Mouse (Mus musculus): ENCODE data around the gene Pmm1.
"Not testable (repeated sequence)": the region's sequence is repeated elsewhere in the genome, so short reads cannot be mapped to it uniquely, and the experiment has no call there.

Pmm1 gene

GRCm38 (mm10) chr15:81960171-81961077 is at the start of gene Pmm1:
Gene Pmm1, minus strand, starts transcription at chr15:81960930.
- peak; percentile 96 to 99 for DNase-seq (ENCODE audit: low spot score in 2 of 2)

- no peak for DNase-seq (ENCODE audit: low spot score in 2 of 2)
Measured at GRCm38 (mm10) chr15:82004257-82004656, 43.5 kb upstream of the Pmm1 start.

GRCm38 (mm10) chr15:81993992-81994391 is 33.3 kb upstream of the Pmm1 start:
- no peak for DNase-seq (ENCODE audit: low spot score in 2 of 2)

- DNase-seq (ENCODE audit: low spot score in 2 of 2): no peak
Measured at GRCm38 (mm10) chr15:81990549-81990948, 29.8 kb upstream of the Pmm1 start.

GRCm38 (mm10) chr15:81989371-81990062 is 28.8 kb upstream of the Pmm1 start:
- peak; percentile 72 to 89 for DNase-seq (ENCODE audit: low spot score in 2 of 2)

- DNase-seq (ENCODE audit: low spot score in 2 of 2): no peak
Measured at GRCm38 (mm10) chr15:81987646-81988045, 26.9 kb upstream of the Pmm1 start, which contains the start of gene Xrcc6. Gene Xrcc6, plus strand, starts transcription at chr15:81987835.

- no peak for DNase-seq (ENCODE audit: low spot score in 2 of 2)
Measured at GRCm38 (mm10) chr15:81985267-81986161, 24.8 kb upstream of the Pmm1 start.

- no peak for DNase-seq (ENCODE audit: low spot score in 2 of 2)
Measured at GRCm38 (mm10) chr15:81982173-81982572, 21.4 kb upstream of the Pmm1 start.

- DNase-seq (ENCODE audit: low spot score in 2 of 2): no peak
Measured at GRCm38 (mm10) chr15:81980321-81980720, 19.6 kb upstream of the Pmm1 start, which contains the start of gene 1700029P11Rik. Gene 1700029P11Rik, plus strand, starts transcription at chr15:81980540.

GRCm38 (mm10) chr15:81975156-81975555 is 14.4 kb upstream of the Pmm1 start:
- DNase-seq (ENCODE audit: low spot score in 2 of 2): not testable (repeated sequence)

- DNase-seq (ENCODE audit: low spot score in 2 of 2): not testable (repeated sequence)
Measured at GRCm38 (mm10) chr15:81970498-81970897, 9.8 kb upstream of the Pmm1 start.

- DNase-seq (ENCODE audit: low spot score in 2 of 2): not testable (repeated sequence)
Measured at GRCm38 (mm10) chr15:81969635-81970034, 8.9 kb upstream of the Pmm1 start.

GRCm38 (mm10) chr15:81969173-81969572 is 8.4 kb upstream of the Pmm1 start:
- DNase-seq (ENCODE audit: low spot score in 2 of 2): no peak

- no peak for DNase-seq (ENCODE audit: low spot score in 2 of 2)
Measured at GRCm38 (mm10) chr15:81968447-81968846, 7.7 kb upstream of the Pmm1 start.

- DNase-seq (ENCODE audit: low spot score in 2 of 2): no peak
Measured at GRCm38 (mm10) chr15:81967821-81968220, 7.1 kb upstream of the Pmm1 start.

- no peak for DNase-seq (ENCODE audit: low spot score in 2 of 2)
Measured at GRCm38 (mm10) chr15:81966062-81966829, 5.5 kb upstream of the Pmm1 start.

- DNase-seq (ENCODE audit: low spot score in 2 of 2): no peak
Measured at GRCm38 (mm10) chr15:81964980-81965545, 4.3 kb upstream of the Pmm1 start.

GRCm38 (mm10) chr15:81964262-81964661 is 3.5 kb upstream of the Pmm1 start:
- no peak for DNase-seq (ENCODE audit: low spot score in 2 of 2)

- DNase-seq (ENCODE audit: low spot score in 2 of 2): no peak
Measured at GRCm38 (mm10) chr15:81961078-81961451, 335 bp upstream of the Pmm1 start.

GRCm38 (mm10) chr15:81958906-81959305 is 1.8 kb downstream of the Pmm1 start:
- no peak for DNase-seq (ENCODE audit: low spot score in 2 of 2)

- no peak for DNase-seq (ENCODE audit: low spot score in 2 of 2)
Measured at GRCm38 (mm10) chr15:81957598-81957997, 3.1 kb downstream of the Pmm1 start.
